Mouse (Mus musculus) heart, postnatal 36 days (tissue): ENCODE measurements around the gene Rbfox2. TPM values are rescaled to one million over a fixed set of nuclear protein-coding genes. Genes with fewer than 3 reads are reported as not detected.

Experiments
- DNase-seq, 2 experiments: peaks; one replicate each; pipeline ENCODE4 v3.0.0; 2021 to 2022
- intact Hi-C: fragments of 180-260 bp; cut with DNase I; formaldehyde crosslinking; loops from one replicate; pipeline ENCODE4 v1.15.1; 2025
- total RNA-seq, 2 experiments: library from RNA; stranded (reverse); gene quantifications; 2 replicates each; pipeline ENCODE4 v1.2.3; 2021

Gene Rbfox2
- total RNA-seq, 2 experiments from 2014 or later = 91.7 to 107 TPM

DNA sequence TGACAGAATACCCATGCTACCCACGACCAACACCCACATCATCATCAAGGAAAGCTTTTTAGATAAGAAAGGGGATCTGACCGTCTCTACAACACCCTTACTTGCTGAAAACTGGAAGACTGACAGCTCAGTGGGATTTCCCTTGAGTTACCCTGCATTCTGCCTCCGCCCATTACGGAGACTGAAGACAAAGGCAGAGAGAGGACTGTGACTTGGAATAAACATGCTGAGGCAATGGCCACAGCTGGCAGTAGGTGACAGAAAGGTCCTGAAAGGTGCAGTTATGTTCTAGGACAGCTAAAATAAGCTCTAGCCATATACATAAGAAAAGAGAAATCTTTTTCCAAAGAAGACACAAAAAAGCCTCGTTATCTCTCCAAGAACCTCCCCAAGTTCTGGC is 99.8 kb downstream of the Rbfox2 start:
- no peak for DNase-seq
- intact Hi-C loops = loop anchor here (5.0 kb wide), 1 partner anchor 50 kb away; no protein-coding TSS in a partner anchor

GRCm38 (mm10) chr15:77204951-77205350 is 101.9 kb downstream of the Rbfox2 start:
- intact Hi-C loops = loop anchor here (5.0 kb wide), 1 partner anchor 48 kb away; no protein-coding TSS in a partner anchor
- DNase-seq = no peak

DNA sequence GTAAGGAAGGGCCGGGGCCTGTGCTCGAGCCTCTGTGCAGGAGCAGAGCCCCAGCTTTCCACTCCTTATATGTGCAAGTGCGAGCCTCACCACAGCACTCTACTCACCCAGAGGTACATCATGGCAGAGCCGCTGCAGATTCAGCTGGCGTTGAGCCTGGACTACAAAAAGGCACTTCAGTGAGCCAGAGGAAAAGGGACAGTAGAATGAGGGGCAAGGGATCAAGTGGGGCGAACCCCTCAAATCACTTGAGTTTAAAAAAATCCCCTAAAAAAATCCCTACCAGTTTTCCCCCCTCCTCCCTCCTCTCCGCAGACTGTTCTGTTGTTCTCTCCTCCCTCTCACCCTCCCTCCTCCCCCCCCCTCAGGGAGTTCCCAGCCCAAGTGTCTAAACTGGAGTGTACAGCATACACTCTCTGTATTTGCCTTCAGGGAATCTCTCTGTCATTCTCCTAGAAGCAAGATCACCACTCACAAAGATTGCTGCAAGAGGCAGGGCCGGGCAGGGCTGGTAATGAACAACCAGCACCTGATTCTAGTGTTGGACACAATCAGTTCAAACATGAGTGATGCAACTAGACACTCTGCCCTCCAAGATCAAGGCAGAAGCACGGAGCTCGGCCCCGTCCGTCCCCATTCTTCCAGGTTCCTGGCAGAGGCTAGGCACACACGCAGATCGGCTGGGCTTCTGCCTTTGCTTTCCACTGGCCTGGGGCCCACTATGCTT is 103.4 kb downstream of the Rbfox2 start:
- peak in 1 of 2 experiments; percentile 32 for DNase-seq
- intact Hi-C loops = no loop called here

DNA sequence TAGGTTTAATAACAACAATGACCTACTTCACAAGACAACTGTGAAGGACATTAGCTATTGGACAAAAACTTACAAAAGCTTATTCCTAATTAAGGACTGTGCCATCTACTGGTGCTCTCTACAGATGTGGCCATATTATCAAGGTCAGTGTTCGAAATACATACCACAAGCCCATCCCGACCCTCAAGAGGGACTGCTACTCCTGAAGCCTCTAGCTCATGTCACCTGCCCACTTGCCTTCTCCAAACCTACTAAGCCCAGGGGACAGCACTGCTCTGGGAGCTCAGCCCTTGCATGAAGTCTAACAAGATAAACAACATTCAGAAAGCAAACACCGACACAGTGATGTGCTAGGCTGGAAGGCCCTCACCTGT is 103.9 kb downstream of the Rbfox2 start:
- no peak for DNase-seq
- intact Hi-C loops = no loop called here

- peak; percentile 64 to 77 for DNase-seq
- intact Hi-C loops = no loop called here
These were observed 104.6 kb downstream of the Rbfox2 start for GRCm38 (mm10) chr15:77202223-77202622.

DNA sequence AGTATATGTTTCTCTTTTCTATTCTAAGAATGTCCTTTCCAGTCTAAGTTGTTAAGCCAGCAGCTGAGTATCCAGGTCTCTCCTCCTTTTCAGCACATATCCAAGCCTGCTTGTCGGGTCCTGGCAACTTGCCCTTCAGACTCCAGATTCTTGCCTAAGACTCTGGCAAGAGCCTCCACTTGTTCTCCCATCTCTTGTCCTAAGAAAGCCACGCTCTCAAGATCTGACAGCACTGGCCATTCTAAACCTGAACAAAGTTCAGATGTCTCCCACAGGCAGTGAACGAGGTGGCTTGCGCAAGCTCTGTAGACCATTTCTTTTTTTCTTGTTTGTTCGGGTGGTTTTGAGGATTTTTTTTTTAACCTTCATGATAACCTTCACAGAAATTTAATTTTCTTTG is 110.0 kb downstream of the Rbfox2 start:
- intact Hi-C loops = no loop called here
- DNase-seq = peak; percentile 70 to 72

GRCm38 (mm10) chr15:77196001-77196400 is 110.8 kb downstream of the Rbfox2 start:
- intact Hi-C loops = no loop called here
- DNase-seq = no peak

DNA sequence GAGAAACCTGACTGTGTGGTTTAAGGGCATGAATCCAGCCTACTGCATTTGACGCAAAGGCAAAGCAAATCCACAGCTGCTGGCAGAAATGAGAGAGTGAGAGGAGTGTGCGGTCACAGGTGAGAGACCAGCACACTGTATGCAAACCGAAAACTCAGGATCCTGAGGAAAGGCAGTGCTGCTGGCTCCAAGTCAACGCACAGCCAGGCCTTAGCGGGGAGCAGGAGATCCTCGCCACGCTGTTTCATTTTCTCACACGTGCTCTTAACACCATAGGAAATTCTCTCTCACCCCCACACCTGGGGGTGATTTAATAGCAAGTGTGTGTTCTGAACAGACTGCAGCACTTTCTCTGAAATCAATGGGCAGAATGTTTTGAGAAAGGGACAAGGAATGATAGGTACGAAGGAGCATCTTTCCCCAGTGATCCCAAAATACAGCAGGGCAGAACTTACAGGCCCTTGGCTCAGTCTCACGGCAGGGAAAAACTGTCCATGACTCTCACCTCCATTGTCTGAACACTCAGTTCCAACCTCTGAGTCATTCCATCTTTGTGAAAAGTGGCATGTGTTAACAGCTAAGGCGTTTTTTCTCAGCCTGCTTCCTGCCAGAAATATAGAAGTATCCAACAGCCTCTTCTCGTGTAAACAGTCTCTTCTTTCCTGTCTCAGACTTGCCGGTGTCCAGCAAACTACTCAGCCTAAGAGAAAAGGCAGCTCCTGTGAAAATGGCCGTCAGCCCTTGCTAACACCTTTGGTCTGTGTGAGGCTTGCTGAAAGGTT is 114.5 kb downstream of the Rbfox2 start:
- intact Hi-C loops = no loop called here
- no peak for DNase-seq

GRCm38 (mm10) chr15:77186096-77186495 is 120.7 kb downstream of the Rbfox2 start:
- intact Hi-C loops = loop anchor here (2.0 kb wide), 1 partner anchor 35 kb away; no protein-coding TSS in a partner anchor
- no peak for DNase-seq

DNA sequence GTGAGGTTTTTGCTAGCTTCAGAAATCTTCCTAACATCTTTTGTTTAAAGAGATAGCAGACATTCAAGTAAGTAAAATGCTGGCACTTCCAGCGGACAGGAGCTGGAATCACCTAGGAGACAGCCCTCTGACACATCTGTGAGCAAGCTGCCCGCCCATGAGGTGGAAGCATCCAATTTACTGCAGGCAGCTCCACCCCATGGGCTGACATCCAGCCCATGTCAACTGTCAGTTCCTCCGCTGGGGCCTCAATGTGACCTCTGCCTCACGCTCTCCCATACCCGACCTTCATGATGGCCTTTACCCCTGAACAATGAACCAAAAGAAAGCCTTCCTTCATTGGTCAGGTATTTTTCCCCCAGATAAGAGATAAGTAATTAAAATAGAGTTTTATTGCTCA is 121.2 kb downstream of the Rbfox2 start:
- DNase-seq = peak; percentile 39 to 40
- intact Hi-C loops = loop anchor here (2.0 kb wide), 1 partner anchor 35 kb away; no protein-coding TSS in a partner anchor

- intact Hi-C loops = no loop called here
- DNase-seq = no peak
These were observed 124.0 kb downstream of the Rbfox2 start for GRCm38 (mm10) chr15:77182800-77183199.

- intact Hi-C loops = no loop called here
- DNase-seq = no peak
These were observed 132.8 kb downstream of the Rbfox2 start for GRCm38 (mm10) chr15:77174018-77174417.

GRCm38 (mm10) chr15:77172414-77172813 is 134.4 kb downstream of the Rbfox2 start:
- no peak for DNase-seq
- intact Hi-C loops = no loop called here

DNA sequence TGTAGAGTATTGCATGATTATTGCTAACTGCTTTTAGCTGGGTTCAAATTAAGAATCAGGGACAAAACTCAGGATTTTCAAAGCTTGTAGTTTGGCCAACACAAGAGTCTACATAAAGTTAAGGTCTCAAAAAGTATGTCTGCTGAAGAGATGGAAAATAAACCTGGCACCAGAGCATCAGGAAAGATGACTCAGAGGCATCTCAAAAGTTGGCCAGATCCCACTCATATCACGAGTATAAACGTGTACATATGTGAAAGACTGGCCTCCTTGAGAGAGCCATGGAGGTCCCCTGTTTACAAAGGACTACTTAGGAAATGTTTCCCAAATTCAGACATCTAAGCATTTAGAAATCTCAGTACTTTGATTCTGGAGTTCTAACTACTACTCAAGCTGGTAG is 138.0 kb downstream of the Rbfox2 start:
- DNase-seq = no peak
- intact Hi-C loops = no loop called here

- DNase-seq = no peak
- intact Hi-C loops = no loop called here
These were observed 140.5 kb downstream of the Rbfox2 start for GRCm38 (mm10) chr15:77166225-77166732.

DNA sequence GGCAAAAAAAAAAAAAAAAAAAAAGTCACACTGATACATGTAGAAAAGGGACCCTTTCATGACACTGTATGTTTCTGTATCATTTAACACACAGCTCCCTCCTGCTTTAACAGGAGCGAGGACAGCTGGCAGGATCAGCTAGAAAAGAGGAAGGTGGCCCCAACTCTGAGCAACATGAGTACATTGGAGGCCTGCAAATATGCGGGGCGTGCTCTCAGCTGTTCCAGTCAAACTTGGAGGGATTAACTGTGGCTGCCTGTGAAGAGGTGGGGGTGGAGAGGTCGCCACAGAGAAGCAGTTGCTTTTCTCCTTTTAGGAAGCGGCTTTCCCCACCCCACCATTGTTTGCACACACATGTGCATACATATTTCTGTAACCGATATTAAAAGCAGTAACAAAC is 143.5 kb downstream of the Rbfox2 start:
- DNase-seq = no peak
- intact Hi-C loops = no loop called here

- DNase-seq = no peak
- intact Hi-C loops = no loop called here
These were observed 143.9 kb downstream of the Rbfox2 start for GRCm38 (mm10) chr15:77162931-77163330.

GRCm38 (mm10) chr15:77161382-77161781 is 145.4 kb downstream of the Rbfox2 start:
- intact Hi-C loops = no loop called here
- no peak for DNase-seq

GRCm38 (mm10) chr15:77160848-77161247 is 146.0 kb downstream of the Rbfox2 start:
- intact Hi-C loops = no loop called here
- no peak for DNase-seq

DNA sequence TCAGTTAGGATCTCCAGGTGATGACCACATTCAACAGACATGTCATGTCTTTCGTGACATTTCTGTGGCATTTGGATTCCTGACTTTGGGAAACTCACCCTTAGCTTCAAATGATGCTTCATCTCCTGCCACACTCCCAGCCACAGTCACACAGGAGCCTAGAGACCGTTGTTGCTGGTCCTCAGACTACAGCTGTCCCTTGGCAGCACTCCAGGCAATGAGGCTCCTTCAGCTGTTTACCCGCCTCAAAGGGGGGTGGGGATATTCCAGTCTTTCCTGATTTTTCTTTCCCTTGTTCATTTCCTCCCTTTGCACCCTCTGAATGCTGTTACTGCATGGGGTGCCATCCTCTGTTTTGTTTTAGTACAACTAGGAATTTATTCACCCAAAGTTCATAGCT is 150.3 kb downstream of the Rbfox2 start:
- intact Hi-C loops = loop anchor here (5.0 kb wide), 1 partner anchor 51 kb away; no protein-coding TSS in a partner anchor
- DNase-seq = peak; percentile 62 to 70

GRCm38 (mm10) chr15:77154248-77154785 is 152.5 kb downstream of the Rbfox2 start:
- intact Hi-C loops = loop anchor here (5.0 kb wide), 2 partner anchors 117 to 183 kb away; no protein-coding TSS in a partner anchor
- DNase-seq = no peak
